Mouse (Mus musculus) heart, postnatal 25 days (tissue): Measurements from ENCODE around the gene Hnf4a. TPM values are rescaled to one million over a fixed set of nuclear protein-coding genes. Genes with fewer than 3 reads are reported as not detected.
"Not testable (repeated sequence)": the region's sequence is repeated elsewhere in the genome, so short reads cannot be mapped to it uniquely, and the experiment has no call there.

Source experiments
- DNase-seq: peaks from one replicate; pipeline ENCODE4 v3.0.0; 2022; ENCODE audit warnings: low spot score
- intact Hi-C: fragments of 180-260 bp; cut with DNase I; formaldehyde crosslinking; loops from one replicate; pipeline ENCODE4 v1.15.1; 2025
- total RNA-seq, 2 experiments: library from RNA; stranded (reverse); gene quantifications; 2 replicates each; pipeline ENCODE4 v1.2.3; 2021

Gene Hnf4a
- total RNA-seq, 2 experiments from 2014 or later, result not detected

- intact Hi-C loops, result no loop called here
- DNase-seq, result no peak
Measured at GRCm38 (mm10) chr2:163613206-163613605, 106.6 kb downstream of the Hnf4a start.

GRCm38 (mm10) chr2:163613990-163614389 is 107.4 kb downstream of the Hnf4a start:
- no peak for DNase-seq
- intact Hi-C loops, result no loop called here

- intact Hi-C loops, result no loop called here
- DNase-seq, result no peak
Measured at GRCm38 (mm10) chr2:163615401-163615800, 108.8 kb downstream of the Hnf4a start.

- intact Hi-C loops, result no loop called here
Measured at GRCm38 (mm10) chr2:163615906-163616651, 109.5 kb downstream of the Hnf4a start.

GRCm38 (mm10) chr2:163616652-163617227 is 110.1 kb downstream of the Hnf4a start:
- intact Hi-C loops, result no loop called here
- DNase-seq, result no peak

More at GRCm38 (mm10) chr2:163615906-163616651, 109.5 kb downstream of the Hnf4a start:
- no peak for DNase-seq

- intact Hi-C loops, result no loop called here
- DNase-seq, result no peak
Measured at GRCm38 (mm10) chr2:163617232-163617863, 110.7 kb downstream of the Hnf4a start.

- DNase-seq, result no peak
- intact Hi-C loops, result no loop called here
Measured at GRCm38 (mm10) chr2:163617874-163618273, 111.3 kb downstream of the Hnf4a start.

- DNase-seq, result no peak
- intact Hi-C loops, result no loop called here
Measured at GRCm38 (mm10) chr2:163620451-163620850, 113.8 kb downstream of the Hnf4a start.

- DNase-seq, intact Hi-C loops: not testable (repeated sequence)
Measured at GRCm38 (mm10) chr2:163621401-163621800, 114.8 kb downstream of the Hnf4a start.

Other genes starting within 250 kb of the Hnf4a start
- gene Jph2, start 108.8 kb upstream of the Hnf4a start, total RNA-seq, result 100 to 1,000 TPM; 374 to 418 TPM
- 10 to 100 TPM; 21.0 to 21.6 TPM for gene Oser1, start 82.1 kb upstream of the Hnf4a start, total RNA-seq
- gene Gdap1l1, start 68.3 kb upstream of the Hnf4a start, total RNA-seq, result not detected
- gene Fitm2, start 34.2 kb upstream of the Hnf4a start, total RNA-seq, result 100 to 1,000 TPM; 174 to 182 TPM
- not detected for gene R3hdml, start 14.5 kb upstream of the Hnf4a start, total RNA-seq
- 1 to 10 TPM; 7.9 to 9.7 TPM for gene Ttpal, start 95.5 kb downstream of the Hnf4a start, total RNA-seq
- 100 to 1,000 TPM; 291 to 357 TPM for gene Serinc3, start 138.3 kb downstream of the Hnf4a start, total RNA-seq
- 100 to 1,000 TPM; 211 to 235 TPM for gene Pkig, start 151.6 kb downstream of the Hnf4a start, total RNA-seq
- gene Ada, start 243.4 kb downstream of the Hnf4a start, total RNA-seq, result under 1 TPM; 0.39 to 0.68 TPM